Mouse (Mus musculus) cerebellum, adult 2 months (tissue): ENCODE results near the gene Rit1.

ENCODE experiments used
- CTCF ChIP-seq: fragments of 200-500 bp; IDR thresholded peaks from 2 replicates; pipeline ENCODE4 v1.5.1; 2011; ENCODE audit warnings: low read depth, mild to moderate bottlenecking, control low read depth, low read length, moderate library complexity, borderline replicate concordance; ENCODE audit not compliant: insufficient read depth
- POLR2A ChIP-seq: fragments of 200-500 bp; IDR thresholded peaks from 2 replicates; pipeline ENCODE4 v1.6.1; 2011; ENCODE audit warnings: low read length, control low read depth, borderline replicate concordance; ENCODE audit not compliant: insufficient read depth

DNA sequence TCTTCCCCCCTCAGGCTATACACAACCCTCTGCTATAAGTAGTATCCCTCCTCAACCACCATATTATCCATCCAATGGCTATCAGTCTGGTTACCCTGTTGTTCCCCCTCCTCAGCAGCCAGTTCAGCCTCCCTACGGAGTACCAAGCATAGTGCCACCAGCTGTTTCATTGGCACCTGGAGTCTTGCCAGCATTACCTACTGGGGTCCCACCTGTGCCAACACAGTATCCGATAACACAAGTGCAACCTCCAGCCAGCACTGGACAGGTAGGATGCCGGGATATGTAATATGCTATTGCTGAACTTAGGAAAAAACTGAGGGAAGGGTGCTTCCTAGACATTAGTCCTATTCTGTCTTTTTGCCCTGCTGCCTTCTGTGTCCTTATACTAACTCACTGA lies 16.4 kb upstream of the Rit1 start:
- TF ChIP-seq CTCF, result no peak
- TF ChIP-seq POLR2A, result no peak
